Mouse (Mus musculus) testis, adult 2 months (tissue): ENCODE measurements around the gene Mrpl19. TPM values are rescaled to one million over a fixed set of nuclear protein-coding genes. Genes with fewer than 3 reads are reported as not detected.

Source experiments
- H3K27ac ChIP-seq: fragments of 200-500 bp; 2 replicates; pipeline ENCODE4 v1.5.1; 2012; ENCODE audit warnings: low read depth, low read length; ENCODE audit not compliant: control insufficient read depth, insufficient read depth
- H3K27me3 ChIP-seq: fragments of 200-500 bp; 2 replicates; pipeline ENCODE4 v1.6.1; 2012; ENCODE audit warnings: mild to moderate bottlenecking, low read length, moderate library complexity; ENCODE audit not compliant: control insufficient read depth, insufficient read depth
- H3K36me3 ChIP-seq: fragments of 200-500 bp; 2 replicates; pipeline ENCODE4 v1.6.1; 2012; ENCODE audit warnings: mild to moderate bottlenecking, low read length; ENCODE audit not compliant: control insufficient read depth, insufficient read depth
- H3K4me1 ChIP-seq: fragments of 200-500 bp; 2 replicates; pipeline ENCODE4 v1.6.1; 2012; ENCODE audit warnings: low read length; ENCODE audit not compliant: control insufficient read depth, insufficient read depth
- H3K4me3 ChIP-seq: fragments of 200-500 bp; 2 replicates; pipeline ENCODE4 v1.5.1; 2012; ENCODE audit warnings: low read depth, mild to moderate bottlenecking, low read length, moderate library complexity, mixed read lengths; ENCODE audit not compliant: control insufficient read depth
- CTCF ChIP-seq: fragments of 200-500 bp; IDR thresholded peaks from 2 replicates; pipeline ENCODE4 v1.5.1; 2012; ENCODE audit warnings: low read depth, mild to moderate bottlenecking, inconsistent platforms, low read length, moderate library complexity; ENCODE audit not compliant: control insufficient read depth, insufficient read depth, insufficient replicate concordance
- POLR2A ChIP-seq: fragments of 200-500 bp; IDR thresholded peaks from 2 replicates; pipeline ENCODE4 v1.6.1; 2012; ENCODE audit warnings: low read depth, mild to moderate bottlenecking, inconsistent platforms, low read length, moderate library complexity; ENCODE audit not compliant: control insufficient read depth
- polyA plus RNA-seq: library from polyadenylated mRNA; depleted of rRNA; stranded (reverse); fragments of >200 nt; gene quantifications from 2 replicates; pipeline ENCODE4 v1.2.3, GENCODE M21; 2012; rRNA removed

Mrpl19 gene
- polyA plus RNA-seq, 1 experiment = 2.1 TPM

- peaks cover 4% of the 10 kb centered on the region for H3K4me1 ChIP-seq
- H3K27ac ChIP-seq = no peak overlapping the region
- no peaks in the 10 kb centered on the region for H3K27me3 ChIP-seq
- H3K36me3 ChIP-seq = no peaks in the 10 kb centered on the region; the same call in none of the 2 replicates
- no peak overlapping the region for H3K4me3 ChIP-seq
- TF ChIP-seq POLR2A (no peak), CTCF (no peak)
These were observed 41.5 kb downstream of the Mrpl19 start for GRCm38 (mm10) chr6:81924304-81924703.

GRCm38 (mm10) chr6:81923523-81924142 is 42.1 kb downstream of the Mrpl19 start, which contains the start of gene Gcfc2:
Gene Gcfc2, plus strand, starts transcription at chr6:81923669.
- no peak for TF ChIP-seq CTCF
- peak; percentile 49; the same call in 1 of the 2 replicates for TF ChIP-seq POLR2A
- Histone ChIP-seq H3K27ac (peak within 1 kb of the TSS; percentile 26; the same call in 1 of the 2 replicates), H3K27me3 (no peaks in the 10 kb centered on the region), H3K4me3 (peak within 1 kb of the TSS; percentile 94), H3K36me3 (no peaks in the 10 kb centered on the region; the same call in none of the 2 replicates), H3K4me1 (peaks cover 4% of the 10 kb centered on the region)

- Histone ChIP-seq H3K4me1 (peaks cover 9% of the 10 kb centered on the region), H3K27ac (peak overlapping the region; percentile 84), H3K4me3 (peak overlapping the region; percentile 87), H3K27me3 (no peaks in the 10 kb centered on the region), H3K36me3 (peaks cover 4% of the 10 kb centered on the region)
- TF ChIP-seq POLR2A (no peak), CTCF (no peak)
These were observed 53.6 kb downstream of the Mrpl19 start for GRCm38 (mm10) chr6:81912177-81912576.

- H3K36me3 ChIP-seq = peaks cover 4% of the 10 kb centered on the region
- H3K4me1 ChIP-seq = peaks cover 9% of the 10 kb centered on the region
- no peak for TF ChIP-seq CTCF
- peak; percentile 60; the same call in 1 of the 2 replicates for TF ChIP-seq POLR2A
- peak overlapping the region; percentile 87 for H3K4me3 ChIP-seq
- peak overlapping the region; percentile 93 for H3K27ac ChIP-seq
- no peaks in the 10 kb centered on the region for H3K27me3 ChIP-seq
These were observed 54.0 kb downstream of the Mrpl19 start for GRCm38 (mm10) chr6:81911713-81912112.

GRCm38 (mm10) chr6:81911244-81911643 is 54.5 kb downstream of the Mrpl19 start:
- Histone ChIP-seq H3K4me1 (peaks cover 9% of the 10 kb centered on the region), H3K27me3 (no peaks in the 10 kb centered on the region), H3K27ac (peak overlapping the region; percentile 93), H3K4me3 (peak overlapping the region; percentile 87), H3K36me3 (peaks cover 4% of the 10 kb centered on the region)
- no peak for TF ChIP-seq CTCF
- TF ChIP-seq POLR2A = no peak

- H3K4me3 ChIP-seq = peak overlapping the region; percentile 78
These were observed 55.4 kb downstream of the Mrpl19 start for GRCm38 (mm10) chr6:81910302-81910855.

More at GRCm38 (mm10) chr6:81910302-81910855, 55.4 kb downstream of the Mrpl19 start:
- Histone ChIP-seq H3K36me3 (peaks cover 4% of the 10 kb centered on the region), H3K27ac (peak overlapping the region; percentile 91), H3K4me1 (peaks cover 9% of the 10 kb centered on the region), H3K27me3 (no peaks in the 10 kb centered on the region)
- no peak for TF ChIP-seq CTCF
- TF ChIP-seq POLR2A = peak; percentile 97

Other genes starting within 250 kb of the Mrpl19 start
- gene Gcfc2, start 42.3 kb downstream of the Mrpl19 start, polyA plus RNA-seq = 3.6 and 4.3 TPM in 2 replicates
- 0.80 and 1.2 TPM in 2 replicates for gene Eva1a, start 75.1 kb upstream of the Mrpl19 start, polyA plus RNA-seq